Mouse (Mus musculus): Measurements from ENCODE around the gene Cd44. TPM values are rescaled to one million over a fixed set of nuclear protein-coding genes. Genes with fewer than 3 reads are reported as not detected.

The Cd44 gene
- polyA plus RNA-seq, 1 experiment from 2014 or later = 17.3 TPM

DNA sequence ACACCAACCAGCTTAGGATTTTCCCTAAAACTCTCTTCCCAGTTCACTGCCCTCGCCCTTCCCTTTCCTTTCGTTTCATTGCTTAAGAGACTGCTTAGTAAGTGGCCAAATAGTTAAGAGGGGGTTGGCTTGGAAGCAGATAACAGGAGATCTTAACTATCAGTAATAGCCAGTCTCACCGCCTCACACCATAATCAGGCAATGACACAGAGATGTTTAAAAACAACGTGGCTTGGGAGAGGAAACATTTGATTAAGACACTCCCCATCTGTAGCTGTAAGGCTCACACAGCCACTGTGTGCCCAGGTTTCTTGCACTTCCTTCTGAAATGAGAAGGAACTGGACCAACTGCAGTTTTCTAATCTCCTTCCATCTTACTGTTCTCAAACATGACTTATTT is 115.8 kb downstream of the Cd44 start:
- Histone ChIP-seq H3K27ac (ENCODE audit: low read length) (no peak overlapping the region), H3K9ac (ENCODE audit: low read length) (no peak overlapping the region), H3K9me3 (replicated peaks; ENCODE audit: control insufficient read depth, low read length) (no peaks in the 10 kb centered on the region), H3K27me3 (ENCODE audit: control insufficient read depth, insufficient read depth, low read length) (no peaks in the 10 kb centered on the region), H3K36me3 (ENCODE audit: control insufficient read depth, insufficient read depth) (no peaks in the 10 kb centered on the region), H3K4me3 (ENCODE audit: low read length) (no peak overlapping the region), H3K4me1 (ENCODE audit: control insufficient read depth, insufficient read depth, low read length) (no peaks in the 10 kb centered on the region), H3K4me2 (ENCODE audit: low read depth, low read length) (no peak overlapping the region)
- WGBS = 41% methylated on average over 4 of the region's 4 CpGs
- no peak for ATAC-seq (replicated peaks; ENCODE audit: extremely low read depth, insufficient read depth, low FRiP score)

- WGBS = 77% methylated on average over 7 of the region's 7 CpGs
- Histone ChIP-seq H3K9me3 (replicated peaks; ENCODE audit: control insufficient read depth, low read length) (no peaks in the 10 kb centered on the region), H3K27me3 (ENCODE audit: control insufficient read depth, insufficient read depth, low read length) (no peaks in the 10 kb centered on the region), H3K27ac (ENCODE audit: low read length) (no peak overlapping the region), H3K4me2 (ENCODE audit: low read depth, low read length) (no peak overlapping the region), H3K36me3 (ENCODE audit: control insufficient read depth, insufficient read depth) (no peaks in the 10 kb centered on the region), H3K4me1 (ENCODE audit: control insufficient read depth, insufficient read depth, low read length) (no peaks in the 10 kb centered on the region), H3K4me3 (ENCODE audit: low read length) (no peak overlapping the region), H3K9ac (ENCODE audit: low read length) (no peak overlapping the region)
- ATAC-seq (replicated peaks; ENCODE audit: extremely low read depth, insufficient read depth, low FRiP score) = no peak
Observed at GRCm38 (mm10) chr2:102782751-102783150, 118.7 kb downstream of the Cd44 start.

DNA sequence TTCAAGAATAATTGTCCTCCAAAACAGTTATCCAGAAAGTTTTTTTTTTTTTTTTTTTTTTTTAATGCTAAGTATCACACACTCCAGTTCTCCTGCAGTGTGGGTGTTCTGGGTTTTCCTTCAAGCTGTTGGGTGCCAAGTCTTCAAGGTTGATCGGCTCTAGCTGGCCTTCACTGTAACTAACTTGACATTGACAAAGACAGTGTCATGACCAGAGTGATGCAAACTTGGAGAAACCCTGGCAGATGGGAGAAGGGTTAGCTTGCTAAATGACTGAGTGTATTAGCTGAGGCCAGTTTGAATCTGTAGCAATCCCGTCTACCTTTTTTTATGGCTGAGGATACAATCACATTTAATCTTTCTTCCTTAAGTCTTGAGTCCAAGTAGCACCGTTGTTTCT is 123.3 kb downstream of the Cd44 start:
- no peaks in the 10 kb centered on the region for H3K9me3 ChIP-seq (replicated peaks; ENCODE audit: control insufficient read depth, low read length)
- no peak for ATAC-seq (replicated peaks; ENCODE audit: extremely low read depth, insufficient read depth, low FRiP score)
- 85% methylated on average over 3 of the region's 3 CpGs for WGBS

GRCm38 (mm10) chr2:102775561-102775960 is 125.9 kb downstream of the Cd44 start:
- 79% methylated on average over 1 of the region's 1 CpGs for WGBS
- H3K4me2 ChIP-seq (ENCODE audit: low read depth, low read length) = no peak overlapping the region
- no peaks in the 10 kb centered on the region for H3K36me3 ChIP-seq (ENCODE audit: control insufficient read depth, insufficient read depth)
- no peak for ATAC-seq (replicated peaks; ENCODE audit: extremely low read depth, insufficient read depth, low FRiP score)
- no peaks in the 10 kb centered on the region for H3K9me3 ChIP-seq (replicated peaks; ENCODE audit: control insufficient read depth, low read length)
- no peak overlapping the region for H3K4me3 ChIP-seq (ENCODE audit: low read length)
- no peaks in the 10 kb centered on the region for H3K4me1 ChIP-seq (ENCODE audit: control insufficient read depth, insufficient read depth, low read length)
- H3K27ac ChIP-seq (ENCODE audit: low read length) = no peak overlapping the region
- no peak overlapping the region for H3K9ac ChIP-seq (ENCODE audit: low read length)
- no peaks in the 10 kb centered on the region for H3K27me3 ChIP-seq (ENCODE audit: control insufficient read depth, insufficient read depth, low read length)

More for the DNA sequence above, 123.3 kb downstream of the Cd44 start:
- H3K36me3 ChIP-seq (ENCODE audit: control insufficient read depth, insufficient read depth) = no peaks in the 10 kb centered on the region
- no peak overlapping the region for H3K4me3 ChIP-seq (ENCODE audit: low read length)
- no peaks in the 10 kb centered on the region for H3K27me3 ChIP-seq (ENCODE audit: control insufficient read depth, insufficient read depth, low read length)
- H3K4me1 ChIP-seq (ENCODE audit: control insufficient read depth, insufficient read depth, low read length) = no peaks in the 10 kb centered on the region
- H3K27ac ChIP-seq (ENCODE audit: low read length) = no peak overlapping the region
- no peak overlapping the region for H3K9ac ChIP-seq (ENCODE audit: low read length)
- no peak overlapping the region for H3K4me2 ChIP-seq (ENCODE audit: low read depth, low read length)

GRCm38 (mm10) chr2:102774700-102775099 is 126.8 kb downstream of the Cd44 start:
- no peaks in the 10 kb centered on the region for H3K4me1 ChIP-seq (ENCODE audit: control insufficient read depth, insufficient read depth, low read length)
- no peak overlapping the region for H3K4me3 ChIP-seq (ENCODE audit: low read length)
- no peak overlapping the region for H3K9ac ChIP-seq (ENCODE audit: low read length)
- WGBS = 75% methylated on average over 4 of the region's 4 CpGs
- H3K9me3 ChIP-seq (replicated peaks; ENCODE audit: control insufficient read depth, low read length) = no peaks in the 10 kb centered on the region
- no peak for ATAC-seq (replicated peaks; ENCODE audit: extremely low read depth, insufficient read depth, low FRiP score)
- H3K36me3 ChIP-seq (ENCODE audit: control insufficient read depth, insufficient read depth) = no peaks in the 10 kb centered on the region
- no peak overlapping the region for H3K4me2 ChIP-seq (ENCODE audit: low read depth, low read length)
- H3K27ac ChIP-seq (ENCODE audit: low read length) = no peak overlapping the region
- no peaks in the 10 kb centered on the region for H3K27me3 ChIP-seq (ENCODE audit: control insufficient read depth, insufficient read depth, low read length)

- Histone ChIP-seq H3K4me1 (ENCODE audit: control insufficient read depth, insufficient read depth, low read length) (no peaks in the 10 kb centered on the region), H3K4me3 (ENCODE audit: low read length) (no peak overlapping the region), H3K4me2 (ENCODE audit: low read depth, low read length) (no peak overlapping the region), H3K27ac (ENCODE audit: low read length) (no peak overlapping the region), H3K27me3 (ENCODE audit: control insufficient read depth, insufficient read depth, low read length) (no peaks in the 10 kb centered on the region), H3K9ac (ENCODE audit: low read length) (no peak overlapping the region), H3K9me3 (replicated peaks; ENCODE audit: control insufficient read depth, low read length) (no peaks in the 10 kb centered on the region), H3K36me3 (ENCODE audit: control insufficient read depth, insufficient read depth) (no peaks in the 10 kb centered on the region)
- WGBS = 86% methylated on average over 5 of the region's 5 CpGs
- ATAC-seq (replicated peaks; ENCODE audit: extremely low read depth, insufficient read depth, low FRiP score) = no peak
Observed at GRCm38 (mm10) chr2:102772276-102772675, 129.2 kb downstream of the Cd44 start.

DNA sequence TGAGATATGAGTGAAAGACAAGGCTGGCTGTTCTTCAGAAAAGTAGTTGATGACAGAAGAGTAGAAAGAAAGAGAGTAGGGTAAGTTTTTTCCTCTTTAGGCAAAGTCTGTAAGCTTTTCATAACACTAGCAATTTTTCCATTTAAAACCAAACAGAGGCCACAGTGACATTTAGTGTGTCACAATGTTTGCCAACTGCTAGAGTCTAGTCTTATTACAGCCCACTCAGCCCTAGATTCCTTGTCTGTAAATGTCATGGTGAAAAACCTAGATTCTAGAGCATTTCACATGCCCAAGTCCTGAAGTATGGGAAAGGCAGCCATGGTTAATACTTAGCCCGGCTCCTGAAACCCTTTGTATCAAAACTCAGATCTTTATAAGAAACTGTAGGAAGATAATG is 130.2 kb downstream of the Cd44 start:
- H3K27ac ChIP-seq (ENCODE audit: low read length) = no peak overlapping the region
- H3K9me3 ChIP-seq (replicated peaks; ENCODE audit: control insufficient read depth, low read length) = no peaks in the 10 kb centered on the region
- H3K9ac ChIP-seq (ENCODE audit: low read length) = no peak overlapping the region
- no peaks in the 10 kb centered on the region for H3K27me3 ChIP-seq (ENCODE audit: control insufficient read depth, insufficient read depth, low read length)
- H3K4me2 ChIP-seq (ENCODE audit: low read depth, low read length) = no peak overlapping the region
- ATAC-seq (replicated peaks; ENCODE audit: extremely low read depth, insufficient read depth, low FRiP score) = no peak
- 79% methylated on average over 1 of the region's 1 CpGs for WGBS
- H3K36me3 ChIP-seq (ENCODE audit: control insufficient read depth, insufficient read depth) = no peaks in the 10 kb centered on the region
- H3K4me3 ChIP-seq (ENCODE audit: low read length) = no peak overlapping the region
- no peaks in the 10 kb centered on the region for H3K4me1 ChIP-seq (ENCODE audit: control insufficient read depth, insufficient read depth, low read length)

- H3K4me1 ChIP-seq (ENCODE audit: control insufficient read depth, insufficient read depth, low read length) = no peaks in the 10 kb centered on the region
- no peak overlapping the region for H3K4me2 ChIP-seq (ENCODE audit: low read depth, low read length)
- H3K36me3 ChIP-seq (ENCODE audit: control insufficient read depth, insufficient read depth) = no peaks in the 10 kb centered on the region
- H3K9me3 ChIP-seq (replicated peaks; ENCODE audit: control insufficient read depth, low read length) = no peaks in the 10 kb centered on the region
- no peak overlapping the region for H3K4me3 ChIP-seq (ENCODE audit: low read length)
- H3K27ac ChIP-seq (ENCODE audit: low read length) = no peak overlapping the region
- 35% methylated on average over 3 of the region's 3 CpGs for WGBS
- no peak for ATAC-seq (replicated peaks; ENCODE audit: extremely low read depth, insufficient read depth, low FRiP score)
- H3K9ac ChIP-seq (ENCODE audit: low read length) = no peak overlapping the region
- H3K27me3 ChIP-seq (ENCODE audit: control insufficient read depth, insufficient read depth, low read length) = no peaks in the 10 kb centered on the region
Observed at GRCm38 (mm10) chr2:102768267-102768666, 133.2 kb downstream of the Cd44 start.

- Histone ChIP-seq H3K4me3 (ENCODE audit: low read length) (no peak overlapping the region), H3K9me3 (replicated peaks; ENCODE audit: control insufficient read depth, low read length) (no peaks in the 10 kb centered on the region), H3K27ac (ENCODE audit: low read length) (no peak overlapping the region), H3K4me2 (ENCODE audit: low read depth, low read length) (no peak overlapping the region), H3K4me1 (ENCODE audit: control insufficient read depth, insufficient read depth, low read length) (peaks cover 4% of the 10 kb centered on the region; the same call in 1 of the 2 replicates), H3K9ac (ENCODE audit: low read length) (no peak overlapping the region), H3K27me3 (ENCODE audit: control insufficient read depth, insufficient read depth, low read length) (no peaks in the 10 kb centered on the region), H3K36me3 (ENCODE audit: control insufficient read depth, insufficient read depth) (no peaks in the 10 kb centered on the region)
- 51% methylated on average over 8 of the region's 8 CpGs for WGBS
- no peak for ATAC-seq (replicated peaks; ENCODE audit: extremely low read depth, insufficient read depth, low FRiP score)
Observed at GRCm38 (mm10) chr2:102764602-102765374, 136.7 kb downstream of the Cd44 start.
